Mouse (Mus musculus): ENCODE measurements around the gene Klk6. TPM values are rescaled to one million over a fixed set of nuclear protein-coding genes. Genes with fewer than 3 reads are reported as not detected.
A peak's percentile ranks its signal among the peaks of the same experiment; 100 is the strongest.

Klk6 gene
- total and polyA plus RNA-seq, 2 experiments from 2014 or later, result not detected

DNA sequence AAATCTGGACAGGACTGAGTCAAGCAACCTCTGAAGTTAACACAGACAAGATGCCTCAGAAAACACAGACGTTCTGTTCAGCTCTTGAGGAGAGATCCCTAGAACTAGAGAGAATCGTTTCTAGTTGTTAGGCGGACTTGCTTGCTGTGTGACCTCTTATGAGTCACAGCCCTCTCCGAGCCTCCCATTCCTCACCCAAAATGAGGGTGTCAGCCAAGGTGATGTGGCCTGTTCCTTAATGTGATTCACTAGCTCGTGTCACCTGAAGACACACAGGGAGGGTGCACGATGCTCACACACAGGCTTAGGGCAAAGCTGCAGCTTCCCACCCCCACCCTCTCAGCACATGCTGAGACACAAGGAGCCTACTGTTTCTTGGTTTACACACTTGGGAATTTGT, 44.1 kb upstream of the Klk6 start:
- no peak overlapping the region for H3K9ac ChIP-seq (replicated peaks; ENCODE audit: low read length, poor library complexity, severe bottlenecking)
- H3K4me1 ChIP-seq (ENCODE audit: insufficient read depth, low read length), result 0 out of 2 replicates have a peak, but pooled peaks cover 4% of the 10 kb centered on the region
- no peak for TF ChIP-seq CTCF (IDR thresholded peaks at IDR 0.05)
- H3K4me2 ChIP-seq (ENCODE audit: low read depth, low read length, poor library complexity, severe bottlenecking), result no peak overlapping the region
- no peak overlapping the region for H3K27ac ChIP-seq (ENCODE audit: low read depth, low read length)
- no peaks in the 10 kb centered on the region for H3K9me3 ChIP-seq (ENCODE audit: low read length)
- H3K27me3 ChIP-seq (ENCODE audit: insufficient read depth, low read length), result 0 out of 2 replicates have a peak, but pooled peaks cover 5% of the 10 kb centered on the region
- DNase-seq (ENCODE audit: low spot score) (no peak), ATAC-seq (ENCODE audit: low FRiP score) (no peak)
- no peaks in the 10 kb centered on the region for H3K36me3 ChIP-seq (ENCODE audit: insufficient read depth, low read length)
- 80% methylated on average over 6 of the region's 6 CpGs for WGBS
- H3K4me3 ChIP-seq (ENCODE audit: low read depth, low read length), result no peak overlapping the region

DNA sequence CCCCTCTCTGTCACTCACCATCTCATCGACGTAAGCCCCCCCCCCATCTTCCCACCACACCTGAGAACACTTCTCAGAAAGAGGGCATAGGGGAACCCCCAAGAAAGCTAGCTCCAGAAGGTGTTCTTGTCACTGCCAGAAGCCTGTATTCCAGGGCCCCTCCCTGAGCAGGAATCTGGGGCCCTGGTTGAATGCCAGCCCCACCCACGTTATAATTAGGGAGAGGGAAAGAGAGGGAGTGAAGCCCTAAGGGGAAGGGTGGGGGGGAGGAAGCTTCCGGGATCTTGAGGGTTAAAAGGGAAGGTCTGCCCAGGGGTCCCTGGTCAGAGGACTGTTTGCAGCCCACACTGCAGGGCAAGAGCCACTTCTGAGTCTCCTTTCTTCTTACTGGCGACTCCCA, 43.6 kb upstream of the Klk6 start, which contains the start of gene Klk10:
Gene Klk10, plus strand, starts transcription at position 290 of the 400 bp plus-strand sequence.
- DNase-seq (ENCODE audit: low spot score) (no peak), ATAC-seq (ENCODE audit: low FRiP score) (no peak)
- H3K9ac ChIP-seq (replicated peaks; ENCODE audit: low read length, poor library complexity, severe bottlenecking), result no peak within 1 kb of the TSS
- H3K4me3 ChIP-seq (ENCODE audit: low read depth, low read length), result no peak within 1 kb of the TSS
- no peak within 1 kb of the TSS for H3K27ac ChIP-seq (ENCODE audit: low read depth, low read length)
- H3K4me2 ChIP-seq (ENCODE audit: low read depth, low read length, poor library complexity, severe bottlenecking), result no peak within 1 kb of the TSS
- 0 out of 2 replicates have a peak, but pooled peaks cover 5% of the 10 kb centered on the region for H3K27me3 ChIP-seq (ENCODE audit: insufficient read depth, low read length)
- 0 out of 2 replicates have a peak, but pooled peaks cover 4% of the 10 kb centered on the region for H3K4me1 ChIP-seq (ENCODE audit: insufficient read depth, low read length)
- TF ChIP-seq CTCF (IDR thresholded peaks at IDR 0.05), result no peak
- no peaks in the 10 kb centered on the region for H3K9me3 ChIP-seq (ENCODE audit: low read length)
- H3K36me3 ChIP-seq (ENCODE audit: insufficient read depth, low read length), result no peaks in the 10 kb centered on the region
- 52% methylated on average over 5 of the region's 5 CpGs for WGBS

DNA sequence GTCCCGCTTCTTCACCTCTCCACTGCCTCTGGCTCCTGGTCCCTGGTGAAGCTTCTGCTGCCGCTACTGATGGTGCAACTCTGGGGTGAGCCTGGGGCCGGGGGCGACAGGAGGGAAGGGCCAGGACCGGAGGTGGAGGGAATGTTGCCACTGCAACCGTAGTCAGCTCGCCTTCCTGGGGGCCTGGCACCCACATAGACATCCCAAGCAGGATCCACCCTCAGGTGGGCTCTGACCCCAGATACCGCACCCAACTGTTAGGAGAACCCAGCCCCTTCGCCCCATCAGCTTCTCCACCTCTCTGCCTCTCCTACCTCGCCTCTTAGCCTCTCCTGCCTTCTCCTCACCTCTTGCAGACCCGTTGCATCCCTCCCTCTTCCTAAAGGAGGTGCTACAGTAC, 42.8 kb upstream of the Klk6 start:
- Histone ChIP-seq H3K27ac (ENCODE audit: low read depth, low read length) (no peak overlapping the region), H3K4me3 (ENCODE audit: low read depth, low read length) (no peak overlapping the region), H3K27me3 (ENCODE audit: insufficient read depth, low read length) (0 out of 2 replicates have a peak, but pooled peaks cover 5% of the 10 kb centered on the region), H3K9me3 (ENCODE audit: low read length) (no peaks in the 10 kb centered on the region), H3K4me2 (ENCODE audit: low read depth, low read length, poor library complexity, severe bottlenecking) (no peak overlapping the region), H3K9ac (replicated peaks; ENCODE audit: low read length, poor library complexity, severe bottlenecking) (no peak overlapping the region), H3K4me1 (ENCODE audit: insufficient read depth, low read length) (0 out of 2 replicates have a peak, but pooled peaks cover 4% of the 10 kb centered on the region), H3K36me3 (ENCODE audit: insufficient read depth, low read length) (no peaks in the 10 kb centered on the region)
- DNase-seq (ENCODE audit: low spot score) (no peak), ATAC-seq (ENCODE audit: low FRiP score) (no peak)
- no peak for TF ChIP-seq CTCF (IDR thresholded peaks at IDR 0.05)
- 94% methylated on average over 10 of the region's 11 CpGs for WGBS

DNA sequence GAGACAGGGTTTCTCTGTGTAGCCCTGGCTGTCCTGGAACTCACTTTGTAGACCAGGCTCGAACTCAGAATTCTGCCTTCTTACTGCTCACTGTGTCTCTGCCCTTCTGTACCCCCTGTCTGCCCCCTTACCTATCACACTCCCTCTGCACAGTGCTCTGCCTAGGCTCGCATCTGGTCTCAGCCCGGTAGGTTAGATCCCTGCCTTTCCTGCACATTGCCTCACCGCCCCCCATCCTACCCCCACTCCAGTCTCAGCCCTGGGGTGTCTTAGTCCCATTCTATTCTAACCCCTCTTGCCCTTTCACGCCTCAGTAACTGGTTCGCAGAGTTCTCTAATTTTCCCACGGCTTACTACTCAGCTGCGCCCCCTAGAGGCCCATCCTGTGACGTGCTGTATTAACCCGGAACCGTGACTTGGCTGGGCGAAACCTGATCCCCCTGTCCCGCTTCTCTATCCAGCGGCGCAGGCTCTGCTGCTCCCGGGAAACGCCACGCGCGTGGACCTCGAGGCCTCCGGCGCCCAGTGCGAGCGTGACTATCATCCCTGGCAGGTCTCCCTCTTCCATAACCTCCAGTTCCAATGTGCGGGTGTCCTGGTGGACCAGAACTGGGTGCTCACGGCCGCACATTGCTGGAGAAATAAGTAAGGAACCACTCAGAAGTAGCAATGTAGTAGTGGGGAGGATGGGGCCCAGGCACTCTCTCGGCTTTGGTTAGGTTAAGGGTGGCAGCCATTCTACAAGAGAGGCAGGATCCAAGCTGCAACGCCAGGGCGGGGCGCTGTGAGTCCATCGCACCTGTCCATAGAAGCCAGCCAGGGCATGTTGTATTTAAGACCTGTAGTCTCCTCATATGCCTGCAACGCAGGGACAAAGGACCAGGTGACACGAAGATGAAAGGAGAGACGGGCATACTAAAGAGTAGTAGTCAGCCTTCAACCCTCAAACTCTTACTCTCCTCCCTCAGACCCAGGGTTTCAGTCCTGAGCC, 41.7 kb upstream of the Klk6 start:
- H3K4me2 ChIP-seq (ENCODE audit: low read depth, low read length, poor library complexity, severe bottlenecking), result peak overlapping the region; percentile 68
- TF ChIP-seq CTCF (IDR thresholded peaks at IDR 0.05), result peak; percentile 89
- no peak overlapping the region for H3K27ac ChIP-seq (ENCODE audit: low read depth, low read length)
- peak overlapping the region; percentile 34 for H3K4me3 ChIP-seq (ENCODE audit: low read depth, low read length)
- DNase-seq (ENCODE audit: low spot score) (peak; percentile 60), ATAC-seq (ENCODE audit: low FRiP score) (peak; percentile 61)
- 0 out of 2 replicates have a peak overlapping the region, but pooled peaks have one; percentile 29 for H3K9ac ChIP-seq (replicated peaks; ENCODE audit: low read length, poor library complexity, severe bottlenecking)
- 8% methylated on average over 36 of the region's 36 CpGs for WGBS
- 0 out of 2 replicates have a peak, but pooled peaks cover 5% of the 10 kb centered on the region for H3K27me3 ChIP-seq (ENCODE audit: insufficient read depth, low read length)
- H3K4me1 ChIP-seq (ENCODE audit: insufficient read depth, low read length), result 0 out of 2 replicates have a peak, but pooled peaks cover 4% of the 10 kb centered on the region
- no peaks in the 10 kb centered on the region for H3K36me3 ChIP-seq (ENCODE audit: insufficient read depth, low read length)
- H3K9me3 ChIP-seq (ENCODE audit: low read length), result no peaks in the 10 kb centered on the region

- no peak overlapping the region for H3K4me2 ChIP-seq (ENCODE audit: low read depth, low read length, poor library complexity, severe bottlenecking)
- H3K4me1 ChIP-seq (ENCODE audit: insufficient read depth, low read length), result 0 out of 2 replicates have a peak, but pooled peaks cover 4% of the 10 kb centered on the region
- no peaks in the 10 kb centered on the region for H3K9me3 ChIP-seq (ENCODE audit: low read length)
- no peak overlapping the region for H3K27ac ChIP-seq (ENCODE audit: low read depth, low read length)
- H3K27me3 ChIP-seq (ENCODE audit: insufficient read depth, low read length), result 0 out of 2 replicates have a peak, but pooled peaks cover 5% of the 10 kb centered on the region
- peak; percentile 47 for TF ChIP-seq CTCF (IDR thresholded peaks at IDR 0.05)
- 84% methylated on average over 1 of the region's 1 CpGs for WGBS
- no peaks in the 10 kb centered on the region for H3K36me3 ChIP-seq (ENCODE audit: insufficient read depth, low read length)
- no peak for ATAC-seq (ENCODE audit: low FRiP score)
- DNase-seq (ENCODE audit: low spot score), result peak; percentile 39
- H3K4me3 ChIP-seq (ENCODE audit: low read depth, low read length), result no peak overlapping the region
- H3K9ac ChIP-seq (replicated peaks; ENCODE audit: low read length, poor library complexity, severe bottlenecking), result no peak overlapping the region
Measured at GRCm38 (mm10) chr7:43785286-43785685, 39.0 kb upstream of the Klk6 start.

DNA sequence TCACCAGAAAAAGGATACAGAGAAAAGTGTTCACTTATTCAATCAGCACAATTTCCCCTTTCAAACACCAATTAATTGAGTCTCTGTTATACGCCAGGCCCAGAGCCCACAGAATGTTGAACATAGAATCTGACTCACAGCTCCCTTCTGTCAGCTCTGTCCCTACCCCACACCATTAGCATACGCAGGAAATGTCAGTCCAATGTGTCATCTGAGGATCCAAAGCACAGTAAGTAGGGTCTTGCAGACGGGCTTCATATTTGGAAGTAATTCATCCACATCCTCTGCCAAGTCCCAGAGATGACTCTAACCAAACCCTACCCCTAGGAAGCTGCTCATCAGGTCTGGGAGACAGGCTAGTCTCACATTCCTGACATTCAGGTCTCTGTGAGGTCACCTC, 36.2 kb upstream of the Klk6 start:
- no peak overlapping the region for H3K4me3 ChIP-seq (ENCODE audit: low read depth, low read length)
- H3K27me3 ChIP-seq (ENCODE audit: insufficient read depth, low read length), result 0 out of 2 replicates have a peak, but pooled peaks cover 5% of the 10 kb centered on the region
- WGBS, result 80% methylated on average over 3 of the region's 3 CpGs
- no peak overlapping the region for H3K9ac ChIP-seq (replicated peaks; ENCODE audit: low read length, poor library complexity, severe bottlenecking)
- TF ChIP-seq CTCF (IDR thresholded peaks at IDR 0.05), result no peak
- ATAC-seq (ENCODE audit: low FRiP score) (no peak), DNase-seq (ENCODE audit: low spot score) (no peak)
- no peaks in the 10 kb centered on the region for H3K9me3 ChIP-seq (ENCODE audit: low read length)
- no peak overlapping the region for H3K4me2 ChIP-seq (ENCODE audit: low read depth, low read length, poor library complexity, severe bottlenecking)
- H3K4me1 ChIP-seq (ENCODE audit: insufficient read depth, low read length), result no peaks in the 10 kb centered on the region
- H3K36me3 ChIP-seq (ENCODE audit: insufficient read depth, low read length), result no peaks in the 10 kb centered on the region
- no peak overlapping the region for H3K27ac ChIP-seq (ENCODE audit: low read depth, low read length)
